Mouse (Mus musculus) layer of hippocampus, adult 11-12 months (tissue): ENCODE measurements around the gene Alpl.
A peak's percentile ranks its signal among the peaks of the same experiment; 100 is the strongest.

ENCODE experiments used
- DNase-seq: peaks from one replicate; pipeline ENCODE4 v3.0.0; 2022; ENCODE audit warnings: low spot score

Alpl gene

GRCm38 (mm10) chr4:137795611-137796557 is at the start of gene Alpl:
TSS of gene Alpl (minus strand) at chr4:137796384.
- DNase-seq = peak; percentile 63

- DNase-seq = peak; percentile 62
Observed at GRCm38 (mm10) chr4:137844656-137845055, 48.5 kb upstream of the Alpl start.

DNA sequence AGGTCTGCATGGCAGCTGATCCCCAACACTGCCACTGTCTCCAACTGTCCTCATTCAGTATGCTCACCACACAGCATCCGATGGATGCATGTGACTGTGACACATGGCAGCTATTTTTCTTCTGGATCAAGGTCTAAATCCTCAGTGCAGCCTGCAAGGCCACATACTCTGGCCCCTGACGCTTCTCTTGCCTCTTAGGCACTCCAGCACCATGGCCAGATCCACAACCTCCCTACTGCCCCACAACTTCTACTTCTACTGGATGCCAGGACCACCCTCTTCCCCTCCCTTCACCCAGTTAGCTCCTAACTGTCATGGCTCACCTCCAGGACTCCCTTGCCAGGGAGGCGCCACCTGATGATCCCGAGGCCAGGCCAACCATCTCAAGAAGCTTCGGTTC is 43.3 kb upstream of the Alpl start:
- DNase-seq = no peak

- DNase-seq = no peak
Observed at GRCm38 (mm10) chr4:137838791-137839190, 42.6 kb upstream of the Alpl start.

- no peak for DNase-seq
Observed at GRCm38 (mm10) chr4:137837792-137838191, 41.6 kb upstream of the Alpl start.

GRCm38 (mm10) chr4:137836741-137837140 is 40.6 kb upstream of the Alpl start:
- DNase-seq = no peak

GRCm38 (mm10) chr4:137835624-137836337 is 39.6 kb upstream of the Alpl start:
- peak; percentile 88 for DNase-seq

DNA sequence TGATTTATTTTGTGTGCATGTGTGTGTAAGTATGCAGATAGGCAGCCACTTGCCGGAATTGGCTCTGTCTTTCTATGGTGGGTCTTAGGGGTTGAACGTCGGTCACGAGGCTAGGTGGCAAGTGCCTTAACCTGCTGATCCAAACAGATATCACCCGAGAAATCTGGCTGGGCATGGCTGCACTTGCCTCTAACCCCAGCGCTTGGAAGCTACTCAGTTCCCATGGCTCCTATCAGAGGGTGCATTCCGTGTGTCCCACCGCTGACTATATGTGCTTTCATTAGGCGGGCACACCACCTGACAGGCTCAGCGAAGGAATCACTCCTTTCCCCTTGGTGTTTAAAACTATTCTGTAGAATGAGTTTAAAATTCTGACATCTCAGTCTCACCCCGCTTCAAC is 35.4 kb upstream of the Alpl start:
- no peak for DNase-seq

- no peak for DNase-seq
Observed at GRCm38 (mm10) chr4:137830380-137830779, 34.2 kb upstream of the Alpl start.

DNA sequence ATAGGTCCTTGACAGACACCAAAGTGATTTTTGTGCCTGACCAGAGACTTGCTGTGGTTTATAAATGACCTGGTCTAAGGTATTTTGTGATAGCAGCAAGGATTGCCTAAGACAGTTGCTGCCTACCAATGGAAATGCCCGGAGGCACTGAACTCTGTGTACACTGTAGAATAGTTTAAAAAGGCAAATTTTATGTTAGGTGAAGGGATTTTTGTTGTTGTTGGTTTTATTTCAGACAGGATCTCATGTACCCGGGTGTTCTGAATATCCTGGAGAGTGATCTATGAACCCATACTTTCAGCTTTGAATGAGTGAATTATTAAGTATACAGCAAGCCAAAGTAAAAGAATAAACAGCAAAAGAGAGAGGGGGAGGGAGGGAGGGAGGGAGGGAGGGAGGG is 28.7 kb upstream of the Alpl start:
- DNase-seq = no peak

DNA sequence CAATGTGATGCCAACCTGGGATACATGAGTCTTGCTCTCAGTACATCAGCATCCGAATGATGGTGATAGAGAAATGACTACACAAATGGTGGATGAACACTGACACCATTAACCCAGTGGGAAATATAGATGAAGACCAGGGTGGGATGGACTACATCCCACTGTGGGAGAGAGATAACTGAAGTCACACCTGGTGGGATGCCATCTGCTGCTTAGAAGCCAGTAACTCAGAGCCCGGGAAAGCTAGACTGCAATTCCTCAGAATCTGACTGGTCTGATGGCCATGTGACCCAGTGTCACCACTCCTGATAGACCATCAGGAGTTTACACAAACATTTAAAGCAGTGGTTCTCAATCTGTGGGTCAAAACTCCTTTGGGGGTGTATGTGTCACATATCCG is 27.4 kb upstream of the Alpl start:
- DNase-seq = no peak

DNA sequence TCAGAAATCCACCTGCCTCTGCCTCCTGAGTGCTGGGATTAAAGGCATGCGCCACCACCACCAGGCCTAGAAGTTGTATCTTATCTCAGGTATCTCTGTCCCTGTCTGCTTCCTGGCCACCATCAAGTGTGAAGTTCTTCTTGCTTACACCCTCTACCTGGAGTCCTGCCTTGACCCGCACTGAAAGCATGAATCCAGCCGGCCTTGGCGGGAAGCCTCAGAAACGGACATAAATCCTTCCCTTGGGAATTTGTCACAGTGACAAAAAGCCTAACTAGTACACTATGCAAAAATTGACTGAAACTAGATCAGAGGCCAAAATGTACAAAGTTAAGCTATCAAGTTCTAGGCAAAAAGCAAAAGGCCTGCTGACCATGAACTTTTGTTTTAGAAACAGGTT is 26.4 kb upstream of the Alpl start:
- DNase-seq = no peak

DNA sequence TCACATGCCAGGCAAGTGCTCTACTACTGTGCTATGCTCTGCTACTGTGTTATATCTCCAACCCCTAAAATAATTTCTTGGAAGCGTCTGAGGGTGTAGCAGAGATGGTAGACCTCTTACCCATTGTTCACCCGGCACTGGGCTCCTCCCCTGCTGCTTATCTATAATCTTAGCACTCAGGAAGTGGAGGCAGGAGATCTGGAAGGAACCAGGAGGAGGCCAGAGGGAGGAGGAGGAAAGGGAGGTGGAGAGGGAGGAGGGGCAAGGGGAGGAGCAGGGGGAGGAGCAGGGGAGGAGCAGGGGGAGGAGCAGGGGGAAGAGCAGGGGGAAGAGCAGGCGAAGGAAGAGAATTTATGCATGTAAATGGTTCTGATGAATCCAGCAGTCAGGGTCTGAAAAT is 24.5 kb upstream of the Alpl start:
- DNase-seq = no peak

DNA sequence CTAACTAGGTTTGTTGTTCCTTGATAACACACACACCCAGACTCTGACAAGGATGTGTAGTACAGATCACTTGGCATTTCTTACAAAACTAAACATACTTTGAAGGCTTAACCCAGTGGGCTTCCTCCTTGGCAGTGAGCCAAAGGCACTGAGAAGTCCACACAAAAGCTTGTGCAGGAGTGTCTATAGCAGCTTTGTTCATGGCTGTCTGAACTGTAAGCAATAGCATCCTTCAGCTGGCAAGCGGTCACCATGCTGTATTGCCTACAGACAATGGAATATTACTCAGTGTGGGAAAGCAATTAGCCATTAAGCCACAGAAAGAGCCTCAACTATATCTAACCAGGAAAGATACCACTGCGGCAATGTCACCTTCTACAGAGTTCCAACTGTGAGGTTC is 23.3 kb upstream of the Alpl start:
- DNase-seq = no peak

DNA sequence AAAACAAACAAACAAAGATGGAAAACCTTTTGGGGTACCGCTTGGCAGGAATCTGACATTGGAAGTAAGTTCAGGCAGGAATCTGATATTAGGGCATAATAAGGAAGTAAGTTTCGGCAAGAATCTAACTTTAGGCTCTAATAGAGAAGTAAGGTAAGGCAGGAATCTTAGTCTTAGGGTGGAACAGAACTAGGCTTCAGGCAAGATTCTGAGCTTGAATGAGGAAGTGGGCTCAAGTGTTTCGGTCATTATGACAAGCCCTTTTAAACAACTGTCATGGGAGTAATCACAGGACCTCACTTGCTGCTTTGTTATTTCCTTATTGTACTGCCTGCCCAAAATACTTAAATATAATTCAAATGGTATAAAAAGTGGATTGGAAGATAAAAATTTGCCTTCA is 22.2 kb upstream of the Alpl start:
- no peak for DNase-seq

DNA sequence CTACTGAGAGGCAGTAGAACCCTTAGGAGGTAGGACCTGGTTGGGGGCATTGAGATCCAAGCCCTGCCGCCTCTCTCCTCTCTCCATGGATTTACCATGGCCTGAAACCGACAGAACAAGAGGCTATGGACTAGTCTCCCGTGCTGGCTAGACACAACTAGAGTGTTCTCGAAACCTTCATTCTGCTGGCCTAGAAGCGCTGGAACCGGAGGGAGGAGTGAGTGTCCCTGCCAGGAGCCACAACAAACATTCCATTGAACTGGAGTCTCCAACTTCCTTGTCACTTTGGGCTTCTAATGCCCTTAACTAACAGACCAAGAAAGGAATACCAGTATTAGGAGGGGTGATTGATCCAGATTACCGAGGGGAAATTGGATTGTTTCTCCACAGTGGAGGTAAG is 20.0 kb upstream of the Alpl start:
- no peak for DNase-seq

- DNase-seq = no peak
Observed at GRCm38 (mm10) chr4:137815473-137815872, 19.3 kb upstream of the Alpl start.

DNA sequence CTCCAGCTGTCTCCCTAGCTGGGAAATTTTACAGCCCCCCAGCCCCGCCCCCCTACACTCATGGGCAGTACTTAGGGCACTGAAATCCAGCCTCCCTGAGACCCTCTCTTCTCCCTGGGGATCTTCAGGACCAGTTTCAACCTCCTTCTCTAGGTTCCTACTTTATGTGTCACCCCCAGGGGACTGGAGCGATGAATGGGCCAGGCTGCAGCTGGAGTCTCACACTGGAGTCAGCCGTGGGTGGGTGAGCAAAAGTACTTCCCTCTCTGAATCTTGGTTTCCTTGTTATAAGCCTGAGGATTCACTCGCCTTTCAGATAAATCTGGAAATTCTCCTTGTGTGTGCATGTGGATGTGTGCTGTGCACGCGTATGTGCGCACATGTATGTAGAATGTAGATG is 18.0 kb upstream of the Alpl start:
- DNase-seq = no peak

- no peak for DNase-seq
Observed at GRCm38 (mm10) chr4:137812946-137813708, 16.9 kb upstream of the Alpl start.

GRCm38 (mm10) chr4:137809999-137810398 is 13.8 kb upstream of the Alpl start:
- DNase-seq = no peak

GRCm38 (mm10) chr4:137807301-137807851 is 11.2 kb upstream of the Alpl start:
- no peak for DNase-seq

DNA sequence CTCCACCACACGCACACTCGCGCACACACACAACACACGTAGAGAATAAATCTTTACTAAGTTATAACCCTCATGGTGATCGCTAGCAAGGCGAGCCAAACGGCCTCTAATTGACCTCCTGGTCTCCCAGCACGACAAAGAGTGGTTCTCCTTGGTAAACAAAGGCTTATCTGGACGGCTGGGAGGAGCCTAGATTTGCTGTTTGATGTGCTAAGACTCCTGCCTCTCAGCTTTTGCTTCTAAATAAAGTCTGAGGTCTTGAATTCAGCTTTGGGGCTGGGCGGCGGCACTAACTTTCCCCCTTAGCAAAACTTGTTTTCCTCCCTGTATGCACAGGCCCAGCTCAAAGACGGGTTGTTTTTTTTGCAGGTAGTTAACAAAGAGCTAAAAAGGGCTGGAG is 5.0 kb upstream of the Alpl start:
- DNase-seq = no peak
